Mouse (Mus musculus) spleen, adult 12 weeks (tissue): ENCODE results near the gene Sdf2.
A peak's percentile ranks its signal among the peaks of the same experiment; 100 is the strongest.

Experiments used
- DNase-seq: peaks from one replicate; pipeline ENCODE4 v3.0.0; 2022; ENCODE audit warnings: low spot score

The Sdf2 gene

DNA sequence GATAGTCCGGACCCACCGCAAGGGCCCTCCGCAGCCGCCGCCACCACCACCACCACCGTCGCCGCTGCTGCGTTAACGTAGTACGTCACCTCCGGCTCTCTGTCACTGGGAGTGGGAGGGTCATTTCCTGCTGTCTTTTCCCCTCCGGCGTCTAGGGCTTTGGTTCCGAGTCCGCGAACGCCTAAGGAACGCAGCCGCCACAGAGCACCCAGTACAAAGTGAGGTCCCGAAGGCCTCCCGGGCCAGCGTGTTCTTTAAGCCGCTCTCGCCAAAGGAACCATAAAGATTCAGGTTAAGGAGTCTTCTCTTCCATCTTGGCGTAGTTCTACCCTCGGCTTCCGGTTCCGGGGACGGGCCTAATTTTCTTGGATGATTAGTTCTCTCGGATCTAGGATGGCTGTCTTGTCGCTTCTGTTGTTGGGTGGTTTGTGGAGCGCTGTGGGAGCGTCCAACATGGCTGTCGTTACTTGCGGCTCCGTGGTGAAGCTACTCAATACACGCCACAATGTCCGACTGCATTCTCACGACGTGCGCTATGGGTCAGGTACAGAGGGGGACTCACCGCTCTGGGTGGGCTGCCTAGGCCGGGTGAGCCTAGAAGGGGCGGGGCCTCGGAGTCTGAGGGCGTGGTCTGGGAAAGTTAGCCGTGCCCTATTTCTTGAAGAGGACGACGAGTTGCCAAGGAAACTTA is at the start of gene Sdf2, which contains the start of gene Supt6:
TSS of gene Sdf2 (plus strand) at position 120 of the 691 bp plus-strand sequence.
TSS of gene Supt6 (minus strand) at position 361 of the 691 bp plus-strand sequence.
- DNase-seq, result peak; percentile 86

DNA sequence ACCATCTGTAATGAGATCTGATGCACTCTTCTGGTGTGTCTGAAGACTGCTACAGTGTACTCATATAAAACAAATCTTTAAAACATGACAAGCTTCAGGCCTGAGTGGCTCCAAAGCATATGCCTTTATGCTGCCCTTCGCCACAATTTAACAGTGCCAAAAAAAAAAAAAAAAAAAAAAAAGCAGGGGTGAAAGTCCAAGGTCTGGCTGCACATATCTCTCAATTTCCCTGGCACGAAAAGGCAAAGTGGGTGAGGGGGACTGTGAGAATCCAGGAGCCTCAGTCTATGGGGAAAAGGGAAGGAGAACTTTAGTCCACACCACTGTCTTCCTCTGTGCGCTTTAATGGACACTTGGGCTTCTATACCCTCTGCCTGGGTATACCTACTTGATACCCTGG is 43.2 kb upstream of the Sdf2 start:
- DNase-seq, result no peak

DNA sequence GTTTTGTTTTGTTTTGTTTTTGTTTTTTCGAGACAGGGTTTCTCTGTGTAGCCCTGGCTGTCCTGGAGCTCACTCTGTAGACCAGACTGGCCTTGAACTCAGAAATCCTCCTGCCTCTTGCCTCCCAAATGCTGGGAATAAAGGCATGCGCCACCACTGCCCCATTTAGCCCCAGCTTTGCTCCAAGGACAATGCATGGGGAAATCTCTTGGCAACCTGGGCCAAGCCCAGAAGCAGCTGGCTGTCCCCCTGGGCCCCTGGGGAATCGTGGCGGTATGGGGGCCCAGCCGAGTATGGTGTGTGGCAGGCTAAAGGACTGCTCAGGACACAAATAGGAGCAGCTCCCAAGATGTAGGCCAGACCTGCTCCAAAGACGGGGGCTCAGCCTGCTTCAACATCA is 41.3 kb upstream of the Sdf2 start:
- DNase-seq, result no peak

DNA sequence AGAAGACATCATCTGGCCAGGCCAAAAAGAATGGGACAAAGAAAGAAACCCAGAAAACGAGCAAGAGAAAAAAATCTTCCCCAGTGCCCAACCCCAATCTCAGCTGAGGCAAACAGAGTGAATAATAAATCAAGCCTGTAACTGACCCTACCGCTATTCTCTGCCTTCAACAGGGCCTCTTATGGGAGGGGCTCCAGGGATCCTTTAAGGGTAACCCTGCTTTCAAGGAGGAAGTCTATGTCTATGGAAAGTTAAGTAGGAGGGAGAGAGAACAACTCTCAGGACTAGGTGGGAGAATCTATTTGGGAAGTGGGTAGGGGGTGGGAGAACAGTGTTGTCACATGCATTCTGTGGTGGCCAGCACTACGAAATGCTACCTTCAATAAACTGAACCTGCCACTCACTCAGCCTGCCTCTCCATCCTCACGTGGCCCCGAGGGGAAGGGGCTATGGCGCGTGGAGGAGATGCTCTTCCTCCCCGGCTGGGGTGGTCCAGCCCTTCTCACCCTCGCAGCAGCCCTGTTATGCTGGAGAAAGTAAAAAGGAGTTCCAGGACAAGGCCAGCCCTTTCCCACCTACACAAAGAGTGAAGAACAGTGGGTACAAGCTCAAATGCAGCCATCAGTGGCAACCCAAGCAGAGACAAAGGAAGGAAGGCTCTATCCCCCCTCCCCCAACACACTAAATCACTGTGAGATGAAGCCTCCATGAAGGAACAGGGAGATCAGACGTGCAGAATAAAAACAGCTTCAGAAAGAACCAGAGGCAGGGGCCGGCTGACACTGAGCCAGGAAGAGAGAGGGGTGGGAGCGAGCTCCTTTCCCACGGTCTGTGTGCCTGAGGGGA is 40.0 kb upstream of the Sdf2 start:
- no peak for DNase-seq

DNA sequence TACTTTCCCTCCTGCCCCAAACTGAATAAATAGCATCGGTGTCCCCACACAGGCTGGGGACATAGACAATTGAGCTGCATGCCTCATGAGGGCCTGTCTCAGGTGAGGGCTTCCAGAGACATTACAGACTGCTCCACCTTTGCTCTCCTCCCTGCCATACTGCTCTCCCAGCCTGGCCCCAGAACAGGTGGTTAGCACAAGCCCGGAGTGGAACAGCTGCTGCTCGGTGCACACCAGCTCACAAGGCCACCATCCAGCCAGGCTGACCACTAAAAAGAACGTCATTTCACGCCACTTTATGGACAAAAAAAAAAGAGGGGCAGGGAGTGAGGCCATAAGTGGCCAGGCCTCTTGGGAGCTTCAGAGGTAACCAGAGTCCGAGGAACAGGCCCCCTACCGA is 38.4 kb upstream of the Sdf2 start:
- no peak for DNase-seq

DNA sequence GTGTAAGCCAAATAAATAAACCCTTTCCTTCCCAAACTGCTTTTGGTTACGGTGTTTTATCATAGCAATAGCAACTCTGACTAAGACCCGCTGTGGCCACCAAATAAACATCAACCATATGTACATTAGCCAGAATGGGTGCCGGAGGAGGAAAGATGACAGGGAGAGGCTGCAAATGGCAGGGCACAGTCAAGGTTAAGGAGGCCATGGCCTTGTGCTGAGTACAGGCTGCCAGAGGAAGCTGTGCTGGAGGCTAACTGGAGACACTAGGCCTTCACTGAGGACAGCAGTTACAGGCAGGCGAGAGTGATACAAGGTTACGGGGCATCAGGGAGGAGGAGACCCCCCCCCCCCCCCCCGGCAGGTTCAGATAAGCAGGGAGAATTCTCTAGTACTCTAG is 35.7 kb upstream of the Sdf2 start:
- DNase-seq, result no peak

DNA sequence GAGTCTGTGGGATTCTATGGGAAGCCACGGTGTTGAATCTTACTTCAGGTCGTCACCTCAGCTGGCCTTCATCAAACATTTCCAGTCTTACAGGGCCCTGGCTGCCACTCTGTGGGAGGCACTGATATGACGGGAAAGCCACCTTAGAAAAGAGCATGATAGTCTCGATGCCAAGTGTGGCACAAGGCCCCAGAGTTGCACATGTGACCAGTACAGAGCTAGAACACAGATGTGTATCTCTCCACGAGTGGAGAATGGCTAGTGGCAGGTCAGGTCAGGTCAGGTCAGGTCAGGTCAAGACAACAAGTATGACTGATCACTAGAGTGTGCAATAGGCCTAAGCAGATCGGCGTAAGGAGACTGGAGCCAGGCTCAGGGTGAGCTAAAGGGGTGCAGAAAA is 34.9 kb upstream of the Sdf2 start:
- no peak for DNase-seq

DNA sequence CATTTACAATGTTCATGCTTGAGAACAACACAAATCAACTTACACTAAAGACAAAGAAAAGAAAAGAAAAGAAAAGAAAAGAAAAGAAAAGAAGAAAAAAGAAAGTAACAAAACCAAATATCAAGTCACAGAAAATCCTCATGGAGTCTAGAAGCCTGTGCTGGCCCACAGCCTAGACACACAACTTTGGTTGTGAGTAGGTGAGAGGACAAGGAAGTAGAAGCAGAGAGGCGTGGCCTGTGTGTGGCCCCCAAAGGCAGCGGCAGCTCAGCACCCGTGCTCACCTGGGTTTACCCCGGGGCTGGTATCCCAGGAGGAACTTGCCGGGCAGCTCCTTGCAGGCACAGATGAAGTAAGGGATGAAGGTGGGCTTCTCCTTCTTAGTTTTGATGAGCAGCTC is 34.0 kb upstream of the Sdf2 start:
- DNase-seq, result no peak

DNA sequence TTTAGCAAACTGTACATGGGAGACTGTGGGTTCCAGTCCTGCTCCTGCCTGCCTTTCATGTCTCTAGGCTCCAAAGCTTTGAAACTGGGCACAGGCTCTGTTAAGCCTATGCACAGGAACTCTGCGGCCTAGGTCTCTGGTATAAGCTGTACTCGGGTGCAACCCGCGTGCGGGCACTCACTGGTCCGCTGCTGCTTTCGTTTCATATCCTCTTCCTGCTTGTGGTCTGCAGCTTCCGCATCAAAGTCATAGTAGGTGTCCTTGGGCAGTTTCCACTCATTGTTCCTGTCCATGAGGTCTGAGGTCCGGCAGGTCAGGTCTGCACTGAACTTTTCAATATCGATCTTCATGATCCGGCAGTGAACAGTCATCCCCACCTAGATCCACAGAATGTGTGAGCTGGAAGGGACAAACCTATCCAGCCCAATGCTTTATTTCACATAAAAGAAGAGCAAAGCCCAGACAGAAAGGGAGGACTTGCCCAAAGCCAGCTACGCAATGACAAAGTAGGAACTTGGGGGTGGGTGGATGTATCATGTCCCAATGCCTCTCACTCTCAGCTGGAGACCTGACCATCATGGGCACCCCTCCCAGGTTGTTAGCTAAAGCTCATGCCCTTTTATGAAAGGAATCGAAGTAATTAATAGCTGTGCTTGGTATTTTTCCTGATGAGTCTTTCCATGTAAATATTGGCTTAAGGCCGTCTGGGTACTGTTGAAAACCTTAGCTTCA is 32.3 kb upstream of the Sdf2 start:
- DNase-seq, result no peak

DNA sequence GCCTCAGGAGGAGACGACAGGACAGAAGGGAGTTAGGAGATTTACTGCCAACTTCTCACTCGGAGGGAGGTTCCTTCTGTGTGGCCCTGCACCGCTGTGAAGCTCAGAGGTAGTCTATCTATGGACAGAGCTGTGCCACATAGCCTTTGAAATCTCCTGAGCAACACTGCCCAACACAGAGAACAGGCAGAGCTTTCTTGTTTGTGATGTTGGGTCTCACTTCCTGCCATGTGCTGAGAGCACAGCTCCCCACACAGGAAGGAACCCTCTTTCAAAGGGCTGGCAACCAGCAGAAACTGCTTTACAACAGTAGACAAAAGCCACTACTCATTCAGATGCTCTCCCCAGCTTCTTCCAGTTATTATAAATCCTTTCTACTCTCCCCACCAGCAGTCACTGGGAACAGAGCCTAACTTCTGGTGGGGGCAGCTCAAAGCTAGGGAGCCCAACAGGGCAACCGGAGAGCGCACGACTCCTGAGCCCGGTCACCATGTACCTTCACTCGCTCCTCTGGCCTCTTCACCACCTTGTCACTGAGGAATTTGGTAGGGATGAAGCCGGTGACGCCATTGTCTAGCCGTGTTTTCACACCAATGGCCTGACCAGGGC is 29.7 kb upstream of the Sdf2 start:
- DNase-seq, result no peak

DNA sequence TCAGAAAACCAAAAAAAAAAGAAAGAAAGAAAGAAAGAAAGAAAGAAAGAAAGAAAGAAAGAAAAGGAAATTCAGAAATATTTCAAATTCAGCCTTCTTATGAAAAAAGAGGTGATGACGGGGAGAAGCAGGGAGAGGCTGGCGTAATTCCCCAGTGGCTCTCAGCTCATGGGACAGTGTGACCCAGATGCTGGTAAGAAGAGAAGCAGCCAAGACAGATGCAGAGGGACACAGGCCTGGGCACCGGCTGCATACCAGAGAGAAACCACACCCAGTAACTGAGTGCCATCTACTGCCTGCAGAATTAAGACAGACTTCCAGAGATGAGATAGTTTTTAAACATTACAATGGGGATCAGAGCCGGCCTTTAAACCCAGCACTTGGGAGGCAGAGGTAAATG is 22.0 kb upstream of the Sdf2 start:
- no peak for DNase-seq

DNA sequence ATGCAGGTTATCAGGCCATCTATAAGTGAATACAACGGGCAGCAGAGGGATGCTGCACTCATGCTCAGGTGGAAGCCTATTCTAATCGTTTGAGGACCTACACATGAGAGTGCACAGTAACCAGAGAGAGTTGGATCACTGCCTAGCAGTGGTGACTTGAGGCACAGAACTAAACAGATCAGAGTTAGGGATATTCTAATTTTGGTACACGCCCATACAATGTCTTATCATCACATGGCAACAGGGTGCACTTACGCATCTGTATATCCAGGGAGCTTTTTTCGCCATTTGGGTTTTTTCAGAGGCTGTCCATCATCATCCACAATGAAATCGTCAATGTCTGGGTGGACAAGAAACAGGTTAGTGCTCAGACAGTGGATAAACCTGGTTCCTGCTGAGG is 14.0 kb upstream of the Sdf2 start:
- DNase-seq, result no peak

DNA sequence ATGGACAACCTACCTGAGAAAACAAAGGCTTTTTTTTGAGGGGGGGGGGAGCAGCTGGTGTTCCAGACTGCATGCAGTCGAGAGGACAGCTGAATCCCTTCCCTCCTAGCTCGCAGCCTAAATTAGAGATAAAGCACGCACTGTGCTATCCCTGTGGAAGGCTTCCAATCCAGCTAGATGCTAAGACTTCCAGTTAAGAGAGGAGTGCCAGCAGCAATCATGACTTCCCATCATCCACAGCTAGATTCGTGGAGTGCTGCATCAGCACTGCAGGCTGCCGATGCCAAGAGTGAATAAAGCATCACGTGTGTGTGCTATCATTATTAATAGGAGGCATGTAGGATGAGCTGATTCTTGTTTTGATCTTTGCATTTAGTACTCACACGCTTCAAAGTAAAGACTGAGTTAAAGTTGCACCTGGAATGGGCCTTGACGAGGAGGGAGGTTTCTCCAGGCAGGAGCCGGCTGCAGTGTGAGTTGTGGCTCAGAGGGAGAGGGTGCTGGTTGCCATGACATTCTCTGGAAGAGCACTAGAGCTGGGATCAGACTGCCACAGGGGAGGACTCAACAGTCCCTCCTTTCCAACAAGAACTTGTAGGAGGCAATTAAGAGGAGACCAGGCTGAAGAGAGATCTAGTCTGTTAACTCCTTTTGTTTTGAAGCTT is 5.2 kb upstream of the Sdf2 start:
- no peak for DNase-seq

DNA sequence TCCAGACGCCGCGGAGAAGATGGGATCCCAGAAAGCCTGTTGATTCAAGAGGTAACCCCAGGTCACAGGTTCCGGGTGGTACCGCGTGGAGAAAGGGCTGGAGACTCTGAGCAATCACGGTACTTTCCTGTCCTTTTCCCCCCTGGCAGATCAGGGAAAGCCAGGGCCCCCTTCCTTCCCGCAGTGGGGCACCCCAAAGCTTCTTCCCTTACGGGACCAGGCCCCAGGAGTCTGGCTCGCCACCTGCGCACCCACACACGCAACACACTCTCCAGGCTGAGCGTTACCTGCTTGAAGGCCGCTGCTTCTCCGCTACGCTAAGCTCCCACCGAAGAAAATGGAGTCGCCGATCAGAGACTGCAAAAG is 302 bp upstream of the Sdf2 start:
- no peak for DNase-seq

DNA sequence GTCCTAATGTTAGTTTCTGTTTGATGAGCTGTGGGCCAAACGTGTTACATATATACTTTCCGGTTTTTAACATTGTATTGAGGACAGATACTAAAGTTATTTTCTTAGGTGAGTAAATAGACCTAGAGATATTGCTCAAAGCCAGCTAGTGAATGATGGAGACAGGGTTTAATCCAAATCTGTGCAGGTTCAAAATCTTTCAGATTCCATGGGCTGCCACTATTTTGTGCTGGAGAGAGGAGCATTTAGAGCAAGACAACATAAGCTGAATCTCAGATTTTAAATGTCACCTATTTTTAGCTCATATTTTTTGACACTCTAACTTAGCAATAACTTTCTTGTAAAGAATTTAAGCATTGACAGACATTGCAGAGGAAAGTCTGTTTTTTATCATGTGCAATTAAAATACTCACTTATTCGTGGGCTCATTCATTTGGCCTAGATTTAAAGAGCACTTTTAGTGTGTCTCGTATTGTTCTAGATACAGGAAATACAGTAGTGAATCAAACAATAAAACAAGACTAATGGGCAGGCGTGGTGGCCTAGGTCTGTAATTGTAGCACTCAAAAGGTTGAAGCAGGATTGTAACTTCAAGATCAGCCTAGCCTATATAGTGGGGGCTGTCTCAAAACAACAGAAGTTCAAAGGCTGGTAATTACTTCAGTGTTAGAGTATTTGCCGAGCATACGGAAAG is 919 bp downstream of the Sdf2 start:
- DNase-seq, result no peak

DNA sequence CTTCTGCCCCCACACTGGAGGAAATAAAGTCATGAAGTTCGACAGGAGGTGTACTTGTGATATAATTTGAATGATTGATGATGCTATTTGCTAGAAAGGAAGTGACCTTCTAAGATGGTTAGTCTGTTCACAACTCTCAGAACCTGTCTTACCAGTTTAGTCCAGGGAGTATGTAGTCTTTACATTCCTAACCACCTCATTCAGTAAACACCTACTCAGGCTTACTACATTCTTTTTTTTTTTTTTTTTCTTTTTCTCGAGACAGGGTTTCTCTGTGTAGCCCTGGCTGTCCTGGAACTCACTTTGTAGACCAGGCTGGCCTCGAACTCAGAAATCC is 1.4 kb downstream of the Sdf2 start:
- DNase-seq, result no peak

DNA sequence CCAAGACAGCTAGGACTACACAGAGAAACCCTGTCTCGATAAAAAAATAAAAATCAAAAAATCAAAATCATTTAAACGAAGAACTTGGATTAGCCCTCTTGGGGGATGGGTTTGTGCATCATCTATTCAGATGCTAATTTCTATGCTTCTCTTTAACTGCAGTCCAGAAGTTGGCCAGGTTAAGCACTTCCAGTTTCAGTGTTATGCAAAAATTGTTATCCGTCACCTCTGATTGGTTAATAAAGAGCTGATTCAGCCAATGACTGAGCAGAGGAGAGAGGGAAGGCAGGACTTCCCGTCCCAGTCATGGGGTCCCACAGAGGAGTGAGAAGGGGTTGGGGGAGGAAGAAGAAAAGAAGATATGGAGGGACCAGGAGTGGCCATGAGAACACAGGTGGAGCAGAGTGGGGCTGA is 2.2 kb downstream of the Sdf2 start:
- DNase-seq, result no peak

DNA sequence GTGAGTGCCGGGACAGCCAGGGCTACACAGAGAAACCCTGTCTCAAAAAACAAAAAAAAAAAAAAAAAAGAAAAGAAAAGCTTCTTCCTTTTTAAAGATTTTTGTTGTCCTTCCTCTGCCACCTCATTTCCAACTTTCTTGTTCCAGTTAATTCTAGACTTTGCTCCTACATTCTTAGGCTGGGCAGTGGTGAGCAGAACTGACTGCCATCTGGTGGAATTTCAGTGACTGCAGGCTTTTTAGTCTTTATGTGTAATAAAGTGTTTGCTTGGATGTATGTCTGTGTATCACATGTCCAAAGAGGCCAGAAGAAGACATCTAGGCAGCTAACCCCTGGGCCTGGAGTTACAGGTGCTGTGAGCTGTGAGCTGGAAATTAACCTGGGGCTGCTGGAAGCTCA is 11.1 kb downstream of the Sdf2 start:
- no peak for DNase-seq

DNA sequence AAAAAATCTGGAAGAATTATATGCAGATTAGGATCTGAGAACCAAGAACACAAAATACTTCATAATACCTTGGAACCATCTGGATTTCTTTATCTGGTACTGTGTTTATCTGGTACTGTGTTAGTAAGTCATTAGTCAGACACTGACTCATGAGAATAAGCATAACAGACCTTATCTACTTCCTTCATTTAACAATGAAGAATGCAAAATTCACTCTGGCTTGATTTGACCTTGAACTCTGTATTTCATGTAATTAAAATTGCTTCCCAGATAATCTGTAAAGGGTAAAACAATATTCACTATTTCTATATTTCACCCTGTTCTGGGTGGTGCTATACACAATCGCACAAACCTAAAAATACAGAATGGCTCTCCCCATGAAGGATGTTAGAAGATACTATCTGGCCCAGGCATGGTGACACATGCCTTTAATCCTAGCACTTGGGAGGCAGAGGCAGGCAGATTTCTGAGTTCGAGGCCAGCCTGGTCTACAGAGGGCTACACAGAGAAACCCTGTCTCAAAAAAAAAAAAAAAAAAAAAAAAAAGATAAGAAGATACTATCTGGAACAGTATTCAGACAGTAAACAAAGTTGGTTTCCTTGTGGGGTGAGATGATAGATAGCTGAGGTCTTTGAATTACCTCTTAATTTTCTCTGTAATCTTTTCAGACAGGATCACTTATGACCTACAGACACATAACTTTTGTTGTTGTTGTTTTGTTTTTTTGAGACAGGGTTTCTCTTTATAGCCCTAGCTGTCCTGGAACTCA is 15.1 kb downstream of the Sdf2 start:
- DNase-seq, result no peak
